Mouse (Mus musculus): ENCODE data around the gene Igfbp6. TPM values are rescaled to one million over a fixed set of nuclear protein-coding genes. Genes with fewer than 3 reads are reported as not detected.

Igfbp6 gene
- polyA plus RNA-seq (2012; rRNA removed) = 0.50 and 0.66 TPM in 2 replicates

DNA sequence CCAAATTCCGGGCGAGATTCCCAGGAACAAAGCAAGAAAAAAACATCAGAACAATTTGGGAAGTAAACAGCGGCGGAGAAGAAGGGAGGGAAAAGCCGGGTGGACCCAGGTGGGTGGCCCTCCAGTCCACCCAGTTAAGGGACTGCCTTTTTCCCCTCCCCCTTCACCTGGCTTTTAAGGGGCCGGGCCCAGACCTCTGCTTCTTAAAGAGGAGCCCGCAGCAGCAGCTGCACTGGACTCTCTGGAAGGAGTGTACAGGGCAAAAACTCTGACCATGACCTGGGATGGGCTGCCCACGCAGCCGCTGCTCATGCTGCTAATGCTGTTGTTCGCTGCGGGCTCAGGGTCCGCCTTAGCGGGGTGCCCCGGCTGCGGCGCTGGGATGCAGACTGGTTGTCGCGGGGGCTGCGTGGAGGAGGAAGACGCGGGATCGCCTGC is at the start of gene Igfbp6:
TSS of gene Igfbp6 (plus strand) at position 89 of the 438 bp plus-strand sequence.

DNA sequence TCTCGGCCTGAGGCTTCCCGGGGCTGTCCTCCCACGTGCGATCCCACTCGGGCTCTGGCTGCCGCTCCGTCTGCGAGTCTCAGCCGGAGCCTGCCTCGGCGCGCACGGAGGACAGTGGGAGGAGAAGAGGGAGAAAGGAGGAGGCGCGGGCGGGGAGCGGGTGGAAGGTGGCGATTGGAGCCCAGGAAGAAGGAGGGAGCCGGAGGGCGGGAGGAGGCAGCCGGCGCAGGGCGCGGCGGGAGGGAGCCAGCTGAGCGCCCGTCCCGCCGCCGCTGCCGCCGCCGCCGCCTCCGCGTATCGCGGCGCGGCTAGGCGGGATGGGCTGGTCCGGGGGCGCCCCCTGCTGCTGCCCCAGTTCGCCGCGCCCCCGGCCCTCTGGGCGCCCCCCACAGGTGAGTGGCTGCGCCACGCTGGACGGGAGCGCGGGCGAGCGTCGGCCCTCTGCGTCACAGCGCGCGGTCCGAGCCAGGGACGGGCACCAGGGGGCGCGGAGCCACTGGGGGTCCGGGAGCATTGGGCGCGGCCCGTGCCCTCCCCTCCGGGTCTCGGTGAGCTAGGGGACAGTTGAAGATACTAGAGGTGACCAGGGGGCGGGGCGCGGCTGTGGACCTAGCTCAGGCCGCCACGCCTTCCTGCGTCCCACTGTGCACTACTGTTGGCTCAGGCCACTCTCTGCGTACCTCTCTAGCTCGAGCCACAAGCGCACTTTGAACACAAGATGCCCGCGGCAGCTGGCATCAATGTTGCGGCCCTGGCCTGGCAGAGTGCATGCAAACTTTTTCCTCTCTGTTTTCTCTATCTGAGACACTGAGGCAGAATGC is 43.8 kb upstream of the Igfbp6 start, which contains the start of gene Tns2:
TSS of gene Tns2 (plus strand) at position 253 of the 821 bp plus-strand sequence.

DNA sequence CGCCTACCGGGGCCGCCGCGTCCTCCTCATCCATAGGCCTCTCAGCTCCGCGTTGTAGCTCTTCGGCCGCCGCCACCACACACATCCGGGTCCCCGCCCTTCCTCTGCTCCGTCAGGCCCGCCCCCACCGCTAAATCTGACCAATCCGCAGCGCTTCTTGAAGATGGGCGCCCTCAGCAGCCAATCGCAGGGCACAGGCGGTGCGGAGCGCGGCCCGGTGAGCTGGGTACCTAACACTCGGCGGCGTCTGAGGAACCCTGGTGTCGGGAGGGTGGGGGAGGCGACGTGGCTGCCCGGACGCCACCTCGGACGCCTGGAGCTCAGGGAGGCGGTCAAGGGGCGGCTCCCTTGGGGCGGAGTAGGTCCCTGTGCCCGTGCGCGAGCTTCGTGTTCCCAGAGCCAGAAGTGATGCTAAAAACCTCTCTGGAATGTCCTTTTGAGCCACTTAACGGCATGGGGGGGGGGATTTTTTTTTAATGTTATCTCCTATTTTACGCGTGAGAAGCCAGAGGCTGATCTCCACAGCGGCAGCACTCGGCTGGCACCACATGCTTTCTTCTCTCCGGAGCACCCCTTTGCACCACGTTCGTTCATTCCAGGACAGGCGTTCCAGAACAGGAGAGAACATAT is 7.9 kb upstream of the Igfbp6 start, which contains the start of gene Spryd3:
TSS of gene Spryd3 (minus strand) at position 106 of the 630 bp plus-strand sequence.

DNA sequence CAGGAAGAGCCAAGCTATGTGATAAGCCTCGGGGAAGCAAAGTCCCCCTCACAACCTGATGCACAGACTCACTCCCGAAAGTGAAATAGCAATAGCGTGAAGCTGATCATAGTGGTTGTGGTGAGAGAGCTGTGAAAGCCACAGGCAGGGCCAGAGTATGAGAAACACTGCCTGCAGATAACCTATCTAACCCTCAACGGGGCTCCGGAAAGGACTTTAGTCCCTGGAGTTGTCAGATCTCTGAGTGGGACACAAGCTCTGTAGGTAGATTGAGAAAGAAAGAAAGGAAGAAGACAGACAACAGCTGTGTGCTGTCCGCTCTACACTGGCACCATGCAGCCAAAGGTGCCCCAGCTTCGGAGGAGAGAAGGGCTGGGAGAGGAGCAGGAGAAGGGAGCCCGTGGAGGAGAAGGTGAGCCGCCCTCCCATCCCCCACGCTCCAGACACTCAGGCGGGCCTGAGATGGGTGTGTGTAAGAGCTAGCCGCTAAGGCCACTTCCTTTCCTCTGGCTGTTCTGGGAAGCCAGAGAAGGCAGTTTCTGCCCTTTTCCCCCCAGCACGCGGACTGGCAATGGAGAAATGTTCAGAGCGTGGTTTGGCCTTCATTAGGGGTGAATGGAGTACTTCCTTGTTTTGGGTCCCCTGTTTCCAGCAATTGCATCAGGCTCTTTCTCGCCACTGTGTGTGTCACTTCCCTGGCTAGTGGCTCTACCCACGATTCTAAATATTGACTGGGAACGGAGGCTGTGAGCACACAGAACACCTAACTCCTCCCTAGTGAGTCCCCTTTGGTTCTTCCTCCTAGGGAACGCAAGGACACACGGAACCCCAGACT is 6.4 kb downstream of the Igfbp6 start, which contains the start of gene Soat2:
TSS of gene Soat2 (plus strand) at position 226 of the 835 bp plus-strand sequence.

Other genes with a start within 250 kb of the Igfbp6 start
- 0.06 and 0.18 TPM in 2 replicates for gene Krt4, start 219.6 kb upstream of the Igfbp6 start, polyA plus RNA-seq (2012; rRNA removed)
- not detected in 2 replicates for gene Krt79, start 204.0 kb upstream of the Igfbp6 start, polyA plus RNA-seq (2012; rRNA removed)
- 0.01 TPM in 1 of 2 replicates, not detected in the other for gene Krt78, start 190.1 kb upstream of the Igfbp6 start, polyA plus RNA-seq (2012; rRNA removed)
- gene Krt8, start 139.9 kb upstream of the Igfbp6 start, polyA plus RNA-seq (2012; rRNA removed) = 40.2 and 40.3 TPM in 2 replicates
- 28.2 and 34.2 TPM in 2 replicates for gene Krt18, start 116.2 kb upstream of the Igfbp6 start, polyA plus RNA-seq (2012; rRNA removed)
- 72.9 and 76.9 TPM in 2 replicates for gene Eif4b, start 70.6 kb upstream of the Igfbp6 start, polyA plus RNA-seq (2012; rRNA removed)
- 4.7 and 5.4 TPM in 2 replicates for gene Tns2, start 43.9 kb upstream of the Igfbp6 start, polyA plus RNA-seq (2012; rRNA removed)
- gene Spryd3, start 8.1 kb upstream of the Igfbp6 start, polyA plus RNA-seq (2012; rRNA removed) = 12.4 TPM in 2 replicates
- 30.7 and 35.5 TPM in 2 replicates for gene Soat2, start 6.2 kb downstream of the Igfbp6 start, polyA plus RNA-seq (2012; rRNA removed)
- 15.1 and 17.1 TPM in 2 replicates for gene Zfp740, start 58.9 kb downstream of the Igfbp6 start, polyA plus RNA-seq (2012; rRNA removed)
- 15.4 and 20.0 TPM in 2 replicates for gene Csad, start 60.4 kb downstream of the Igfbp6 start, polyA plus RNA-seq (2012; rRNA removed)
- 2.2 and 2.3 TPM in 2 replicates for gene Itgb7, start 87.6 kb downstream of the Igfbp6 start, polyA plus RNA-seq (2012; rRNA removed)
- 2.0 and 2.1 TPM in 2 replicates for gene Rarg, start 113.2 kb downstream of the Igfbp6 start, polyA plus RNA-seq (2012; rRNA removed)
- 0.03 TPM in 2 replicates for gene Gm9918, start 126.2 kb downstream of the Igfbp6 start, polyA plus RNA-seq (2012; rRNA removed)
- gene Mfsd5, start 135.1 kb downstream of the Igfbp6 start, polyA plus RNA-seq (2012; rRNA removed) = 11.1 and 12.9 TPM in 2 replicates
- 14.5 and 18.7 TPM in 2 replicates for gene Espl1, start 151.9 kb downstream of the Igfbp6 start, polyA plus RNA-seq (2012; rRNA removed)
- gene Pfdn5, start 181.8 kb downstream of the Igfbp6 start, polyA plus RNA-seq (2012; rRNA removed) = 84.4 and 85.9 TPM in 2 replicates
- 27.0 and 31.6 TPM in 2 replicates for gene Myg1, start 187.3 kb downstream of the Igfbp6 start, polyA plus RNA-seq (2012; rRNA removed)
- 31.9 and 34.2 TPM in 2 replicates for gene Aaas, start 206.4 kb downstream of the Igfbp6 start, polyA plus RNA-seq (2012; rRNA removed)
- gene Sp7, start 222.8 kb downstream of the Igfbp6 start, polyA plus RNA-seq (2012; rRNA removed) = 0.03 and 0.05 TPM in 2 replicates